Mouse (Mus musculus): ENCODE results near the gene Shisa7. TPM values are rescaled to one million over a fixed set of nuclear protein-coding genes. Genes with fewer than 3 reads are reported as not detected.
"Not testable (repeated sequence)": the region's sequence is repeated elsewhere in the genome, so short reads cannot be mapped to it uniquely, and the experiment has no call there.

Gene Shisa7
- polyA plus RNA-seq, 1 experiment from 2014 or later = not detected

- not testable (repeated sequence) for H3K9me3 ChIP-seq (replicated peaks); H3K27me3 ChIP-seq; ATAC-seq (ENCODE audit: low read depth); DNase-seq
- peak overlapping the region; percentile 96 for H3K9ac ChIP-seq
- H3K27ac ChIP-seq = peak overlapping the region; percentile 95
- peaks cover 47% of the 10 kb centered on the region for H3K36me3 ChIP-seq
- peaks cover 53% of the 10 kb centered on the region for H3K4me1 ChIP-seq (replicated peaks)
- peak overlapping the region; percentile 92 for H3K4me3 ChIP-seq (replicated peaks)
- H3K4me2 ChIP-seq = peak overlapping the region; percentile 82
- under 1% methylated on average over 31 of the region's 31 CpGs for WGBS (ENCODE audit: insufficient replicate concordance)
Observed at GRCm38 (mm10) chr7:4793248-4793647, 51.2 kb downstream of the Shisa7 start.

GRCm38 (mm10) chr7:4792278-4793212 is 52.0 kb downstream of the Shisa7 start, which contains the start of gene Rpl28:
Gene Rpl28 (plus strand): TSS chr7:4792874.
- 1% methylated on average over 54 of the region's 54 CpGs for WGBS (ENCODE audit: insufficient replicate concordance)
- no peaks in the 10 kb centered on the region for H3K27me3 ChIP-seq
- DNase-seq (peak; percentile 92), ATAC-seq (ENCODE audit: low read depth) (peak; percentile 89)
- H3K36me3 ChIP-seq = peaks cover 43% of the 10 kb centered on the region
- peaks cover 58% of the 10 kb centered on the region for H3K4me1 ChIP-seq (replicated peaks)
- peak within 1 kb of the TSS; percentile 95 for H3K27ac ChIP-seq
- no peaks in the 10 kb centered on the region for H3K9me3 ChIP-seq (replicated peaks)
- peak within 1 kb of the TSS; percentile 92 for H3K4me3 ChIP-seq (replicated peaks)
- H3K4me2 ChIP-seq = peak within 1 kb of the TSS; percentile 82
- peak within 1 kb of the TSS; percentile 96 for H3K9ac ChIP-seq

GRCm38 (mm10) chr7:4789436-4789935 is 55.0 kb downstream of the Shisa7 start, which contains the start of gene Tmem238:
Gene Tmem238 (minus strand): TSS chr7:4789656.
- Histone ChIP-seq H3K4me1 (replicated peaks) (peaks cover 53% of the 10 kb centered on the region), H3K27ac (peak within 1 kb of the TSS; percentile 81), H3K4me3 (replicated peaks) (peak within 1 kb of the TSS; percentile 76), H3K27me3 (no peaks in the 10 kb centered on the region), H3K9me3 (replicated peaks) (no peaks in the 10 kb centered on the region), H3K36me3 (peaks cover 25% of the 10 kb centered on the region), H3K9ac (peak within 1 kb of the TSS; percentile 91), H3K4me2 (peak within 1 kb of the TSS; percentile 96)
- WGBS (ENCODE audit: insufficient replicate concordance) = 7% methylated on average over 40 of the region's 40 CpGs
- DNase-seq = peak; percentile 51
- ATAC-seq (ENCODE audit: low read depth) = peak; percentile 25

GRCm38 (mm10) chr7:4788499-4789435 is 55.7 kb downstream of the Shisa7 start:
- peak overlapping the region; percentile 81 for H3K27ac ChIP-seq
- peak overlapping the region; percentile 91 for H3K9ac ChIP-seq
- H3K9me3 ChIP-seq (replicated peaks) = no peaks in the 10 kb centered on the region
- peak overlapping the region; percentile 76 for H3K4me3 ChIP-seq (replicated peaks)
- ATAC-seq (ENCODE audit: low read depth) = peak; percentile 45
- peaks cover 20% of the 10 kb centered on the region for H3K36me3 ChIP-seq
- peaks cover 53% of the 10 kb centered on the region for H3K4me1 ChIP-seq (replicated peaks)
- peak overlapping the region; percentile 96 for H3K4me2 ChIP-seq
- H3K27me3 ChIP-seq = no peaks in the 10 kb centered on the region
- WGBS (ENCODE audit: insufficient replicate concordance) = 2% methylated on average over 64 of the region's 64 CpGs
- DNase-seq = peak; percentile 60

- no peak overlapping the region for H3K4me3 ChIP-seq (replicated peaks)
- peaks cover 39% of the 10 kb centered on the region for H3K27me3 ChIP-seq
- 0 out of 2 replicates have a peak overlapping the region, but pooled peaks have one; percentile 1 for H3K4me2 ChIP-seq
- H3K27ac ChIP-seq = no peak overlapping the region
- peaks cover 48% of the 10 kb centered on the region for H3K4me1 ChIP-seq (replicated peaks)
- ATAC-seq (ENCODE audit: low read depth) (peak; percentile 69), DNase-seq (peak; percentile 57)
- 46% methylated on average over 14 of the region's 14 CpGs for WGBS (ENCODE audit: insufficient replicate concordance)
- H3K36me3 ChIP-seq = peaks cover 15% of the 10 kb centered on the region; the same call in 1 of the 2 replicates
- H3K9me3 ChIP-seq (replicated peaks) = no peaks in the 10 kb centered on the region
- peak overlapping the region; percentile 19; the same call in 1 of the 2 replicates for H3K9ac ChIP-seq
Observed at GRCm38 (mm10) chr7:4783667-4784268, 60.7 kb downstream of the Shisa7 start.

- H3K4me1 ChIP-seq (replicated peaks) = peaks cover 40% of the 10 kb centered on the region
- peaks cover 49% of the 10 kb centered on the region for H3K27me3 ChIP-seq
- peaks cover 15% of the 10 kb centered on the region; the same call in 1 of the 2 replicates for H3K36me3 ChIP-seq
- no peaks in the 10 kb centered on the region for H3K9me3 ChIP-seq (replicated peaks)
- H3K27ac ChIP-seq = no peak within 1 kb of the TSS
- WGBS (ENCODE audit: insufficient replicate concordance) = 74% methylated on average over 2 of the region's 2 CpGs
- H3K9ac ChIP-seq = no peak within 1 kb of the TSS
- H3K4me3 ChIP-seq (replicated peaks) = no peak within 1 kb of the TSS
- 0 out of 2 replicates have a peak within 1 kb of the TSS, but pooled peaks have one; percentile 1 for H3K4me2 ChIP-seq
- ATAC-seq (ENCODE audit: low read depth) = no peak
- no peak for DNase-seq
Observed at GRCm38 (mm10) chr7:4782759-4783158, 61.7 kb downstream of the Shisa7 start, which contains the start of the genes Il11 and Tmem190. Gene Il11 (minus strand): TSS chr7:4782859. Gene Tmem190 (plus strand): TSS chr7:4782937.

- WGBS (ENCODE audit: insufficient replicate concordance) = 37% methylated on average over 3 of the region's 3 CpGs
Observed at GRCm38 (mm10) chr7:4782130-4782529, 62.4 kb downstream of the Shisa7 start.

GRCm38 (mm10) chr7:4779921-4780320 is 64.6 kb downstream of the Shisa7 start:
- Histone ChIP-seq H3K4me3 (replicated peaks) (no peak overlapping the region), H3K9ac (no peak overlapping the region), H3K4me2 (no peak overlapping the region), H3K27me3 (peaks cover 77% of the 10 kb centered on the region), H3K9me3 (replicated peaks) (no peaks in the 10 kb centered on the region), H3K27ac (no peak overlapping the region), H3K36me3 (peaks cover 7% of the 10 kb centered on the region; the same call in 1 of the 2 replicates), H3K4me1 (replicated peaks) (peaks cover 39% of the 10 kb centered on the region)
- no peak for DNase-seq
- WGBS (ENCODE audit: insufficient replicate concordance) = 4% methylated on average over 5 of the region's 5 CpGs
- ATAC-seq (ENCODE audit: low read depth) = no peak

More at GRCm38 (mm10) chr7:4782130-4782529, 62.4 kb downstream of the Shisa7 start:
- DNase-seq = no peak
- H3K4me3 ChIP-seq (replicated peaks) = no peak overlapping the region
- peaks cover 39% of the 10 kb centered on the region for H3K4me1 ChIP-seq (replicated peaks)
- H3K9me3 ChIP-seq (replicated peaks) = no peaks in the 10 kb centered on the region
- no peak overlapping the region for H3K4me2 ChIP-seq
- no peak overlapping the region for H3K9ac ChIP-seq
- peaks cover 55% of the 10 kb centered on the region for H3K27me3 ChIP-seq
- peaks cover 15% of the 10 kb centered on the region; the same call in 1 of the 2 replicates for H3K36me3 ChIP-seq
- no peak for ATAC-seq (ENCODE audit: low read depth)
- no peak overlapping the region for H3K27ac ChIP-seq

GRCm38 (mm10) chr7:4777851-4778637 is 66.5 kb downstream of the Shisa7 start:
- Histone ChIP-seq H3K9ac (no peak overlapping the region), H3K27me3 (peaks cover 94% of the 10 kb centered on the region), H3K4me1 (replicated peaks) (peaks cover 22% of the 10 kb centered on the region), H3K9me3 (replicated peaks) (no peaks in the 10 kb centered on the region), H3K27ac (no peak overlapping the region), H3K4me3 (replicated peaks) (no peak overlapping the region), H3K36me3 (no peaks in the 10 kb centered on the region), H3K4me2 (no peak overlapping the region)
- WGBS (ENCODE audit: insufficient replicate concordance) = 15% methylated on average over 20 of the region's 20 CpGs
- no peak for ATAC-seq (ENCODE audit: low read depth)
- DNase-seq = no peak
